Mouse (Mus musculus) CH12.LX (cell line): ENCODE measurements around the gene Heatr5a. TPM values are rescaled to one million over a fixed set of nuclear protein-coding genes. Genes with fewer than 3 reads are reported as not detected.

Source experiments
- DNase-seq: peaks from one replicate; pipeline ENCODE4 v3.0.0-alpha.2; 2013; ENCODE audit errors: extremely low read depth
- H3K27ac ChIP-seq: 2 replicates; pipeline ENCODE4 v1.5.1; 2012; ENCODE audit warnings: low read depth, mild to moderate bottlenecking, control low read depth, moderate library complexity; ENCODE audit not compliant: insufficient read depth
- H3K27me3 ChIP-seq: replicated peaks from 2 replicates; pipeline ENCODE3; 2012; ENCODE audit warnings: inconsistent platforms
- H3K36me3 ChIP-seq, 2 experiments: replicated peaks in 1 of 2; 2 replicates each; pipeline versions ENCODE3 to v1.6.1; 2012; ENCODE audit warnings: inconsistent platforms in 1 of 2, low read length in 1 of 2, mild to moderate bottlenecking in 1 of 2, mixed read lengths in 1 of 2, moderate library complexity in 1 of 2; ENCODE audit not compliant: control insufficient read depth in 1 of 2, insufficient read depth in 1 of 2
- H3K4me1 ChIP-seq, 2 experiments: 2 replicates each; pipeline ENCODE4 v1.6.1; 2012; ENCODE audit warnings: inconsistent platforms in 1 of 2, moderate library complexity in 1 of 2; ENCODE audit not compliant: insufficient read depth in 2 of 2, control insufficient read depth in 1 of 2
- H3K4me2 ChIP-seq: 2 replicates; pipeline ENCODE4 v1.6.1; 2012; ENCODE audit warnings: low read depth, mild to moderate bottlenecking, control low read depth; ENCODE audit not compliant: poor library complexity, insufficient read depth, severe bottlenecking
- H3K4me3 ChIP-seq, 3 experiments: fragments of 150-350 bp in 1 of 3; sonication (generic) in 1 of 3; replicated peaks in 1 of 3; 2 replicates each; pipeline versions ENCODE3 to v1.5.1; 2011 to 2012; ENCODE audit warnings: low read depth in 2 of 3, low read length in 2 of 3, mild to moderate bottlenecking in 2 of 3, moderate library complexity in 2 of 3, control low read depth in 1 of 3, improper control_type of control experiment in 1 of 3, inconsistent platforms in 1 of 3, mixed read lengths in 1 of 3; ENCODE audit not compliant: poor library complexity in 1 of 3
- H3K79me2 ChIP-seq: replicated peaks from 2 replicates; pipeline ENCODE4 v1.6.1; 2012; ENCODE audit warnings: mild to moderate bottlenecking, moderate library complexity; ENCODE audit not compliant: control insufficient read depth, poor library complexity, insufficient read depth, severe bottlenecking; ENCODE audit errors: extremely low read depth
- H3K9ac ChIP-seq: 2 replicates; pipeline ENCODE4 v1.6.1; 2012; ENCODE audit warnings: low read depth, mild to moderate bottlenecking, control low read depth, moderate library complexity; ENCODE audit not compliant: insufficient read depth
- H3K9me3 ChIP-seq: replicated peaks from 2 replicates; pipeline ENCODE3; 2012; ENCODE audit warnings: low read length, inconsistent platforms, mixed read lengths
- CHD1 ChIP-seq: IDR thresholded peaks from 2 replicates; pipeline ENCODE4 v1.6.1; 2012; ENCODE audit warnings: low read depth, low read length, improper control_type of control experiment, inconsistent platforms
- CHD2 ChIP-seq: IDR thresholded peaks from 2 replicates; pipeline ENCODE4 v1.6.1; 2011; ENCODE audit warnings: low read length, improper control_type of control experiment
- CTCF ChIP-seq, 2 experiments: IDR thresholded peaks in 1 of 2; conservative IDR thresholded peaks in 1 of 2; 2 replicates each; pipeline ENCODE4 v1.5.1; 2011 to 2012; ENCODE audit warnings: low read depth in 2 of 2, low read length in 2 of 2, improper control_type of control experiment in 1 of 2, inconsistent platforms in 1 of 2, mild to moderate bottlenecking in 1 of 2, moderate library complexity in 1 of 2
- E2F4 ChIP-seq: IDR thresholded peaks from 2 replicates; pipeline ENCODE4 v1.6.1; 2011; ENCODE audit warnings: low read depth, low read length, improper control_type of control experiment; ENCODE audit not compliant: insufficient replicate concordance
- ETS1 ChIP-seq: conservative IDR thresholded peaks from 2 replicates; pipeline ENCODE4 v1.6.1; 2012; ENCODE audit warnings: low read depth, mild to moderate bottlenecking, inconsistent platforms, low read length, improper control_type of control experiment, moderate library complexity
- GABPA ChIP-seq: IDR thresholded peaks from 2 replicates; pipeline ENCODE4 v1.6.1; 2012; ENCODE audit warnings: low read depth, low read length, improper control_type of control experiment, inconsistent platforms; ENCODE audit not compliant: insufficient replicate concordance
- HCFC1 ChIP-seq: IDR thresholded peaks from 2 replicates; pipeline ENCODE4 v1.6.1; 2012; ENCODE audit warnings: low read depth, mild to moderate bottlenecking, inconsistent platforms, low read length, improper control_type of control experiment
- JUND ChIP-seq: conservative IDR thresholded peaks from 2 replicates; pipeline ENCODE4 v1.6.1; 2011; ENCODE audit warnings: low read depth, low read length, improper control_type of control experiment
- MAFK ChIP-seq: IDR thresholded peaks from 2 replicates; pipeline ENCODE4 v1.6.1; 2011; ENCODE audit warnings: low read length, improper control_type of control experiment; ENCODE audit not compliant: insufficient replicate concordance
- MAZ ChIP-seq: IDR thresholded peaks from 2 replicates; pipeline ENCODE4 v1.6.1; 2012; ENCODE audit warnings: low read depth, mild to moderate bottlenecking, inconsistent platforms, low read length, improper control_type of control experiment, moderate library complexity
- MEF2A ChIP-seq: IDR thresholded peaks from 2 replicates; pipeline ENCODE4 v1.6.1; 2014; ENCODE audit warnings: low read depth, mild to moderate bottlenecking, inconsistent platforms, low read length, improper control_type of control experiment, borderline replicate concordance
- MYC ChIP-seq: IDR thresholded peaks from 2 replicates; pipeline ENCODE4 v1.6.1; 2011; ENCODE audit warnings: low read depth, mild to moderate bottlenecking, improper control_type of control experiment, low read length
- PAX5 ChIP-seq: IDR thresholded peaks from 2 replicates; pipeline ENCODE4 v1.6.1; 2012; ENCODE audit warnings: low read length, inconsistent platforms, mixed read lengths
- SMC3 ChIP-seq: IDR thresholded peaks from 2 replicates; pipeline ENCODE4 v1.6.1; 2011; ENCODE audit warnings: low read depth, low read length, improper control_type of control experiment
- TBP ChIP-seq: conservative IDR thresholded peaks from 2 replicates; pipeline ENCODE4 v1.6.1; 2011; ENCODE audit warnings: low read depth, low read length, improper control_type of control experiment
- UBTF ChIP-seq: IDR thresholded peaks from 2 replicates; pipeline ENCODE4 v1.6.1; 2012; ENCODE audit warnings: low read depth, mild to moderate bottlenecking, inconsistent platforms, low read length, improper control_type of control experiment, moderate library complexity
- USF1 ChIP-seq: IDR thresholded peaks from 2 replicates; pipeline ENCODE4 v1.6.1; 2014; ENCODE audit warnings: low read depth, mild to moderate bottlenecking, inconsistent platforms, low read length, improper control_type of control experiment
- USF2 ChIP-seq: conservative IDR thresholded peaks from 2 replicates; pipeline ENCODE4 v1.6.1; 2011; ENCODE audit warnings: low read depth, low read length, improper control_type of control experiment
- ZMIZ1 ChIP-seq: IDR thresholded peaks from 2 replicates; pipeline ENCODE4 v1.6.1; 2012; ENCODE audit warnings: low read depth, mild to moderate bottlenecking, inconsistent platforms, low read length, improper control_type of control experiment
- dilution Hi-C: fragments of 300-500 bp; cut with MboI; formaldehyde crosslinking; loops from 2 replicates; pipeline ENCODE4 v1.14.3; 2020; ENCODE audit warnings: low sequenced_read_pairs; ENCODE audit not compliant: extremely low pct_unique_long_range_greater_than_20kb, extremely low pct_ligation_motif_present
- in situ Hi-C: fragments of 300-500 bp; cut with MboI; formaldehyde crosslinking; loops from 3 replicates; pipeline ENCODE4 v1.14.3; 2019; ENCODE audit warnings: low sequenced_read_pairs, low pct_ligation_motif_present, low pct_unique_long_range_greater_than_20kb, mixed read lengths
- polyA plus RNA-seq: library from polyadenylated mRNA; unstranded; fragments of >175 nt; gene quantifications from 2 replicates; pipeline ENCODE4 v1.2.1, GENCODE M21; 2012; ENCODE audit warnings: low read depth; ENCODE audit not compliant: insufficient read length
- total RNA-seq, 2 experiments: library from RNA; depleted of rRNA; stranded (reverse); fragments of 300-350 nt in 1 of 2; fragments of >200 nt in 1 of 2; gene quantifications; 2 replicates each; pipeline ENCODE4 v1.2.3; 2012 to 2014

Heatr5a gene
- total and polyA plus RNA-seq, 3 experiments = 5.4 to 7.3 (median 6.4) TPM

DNA sequence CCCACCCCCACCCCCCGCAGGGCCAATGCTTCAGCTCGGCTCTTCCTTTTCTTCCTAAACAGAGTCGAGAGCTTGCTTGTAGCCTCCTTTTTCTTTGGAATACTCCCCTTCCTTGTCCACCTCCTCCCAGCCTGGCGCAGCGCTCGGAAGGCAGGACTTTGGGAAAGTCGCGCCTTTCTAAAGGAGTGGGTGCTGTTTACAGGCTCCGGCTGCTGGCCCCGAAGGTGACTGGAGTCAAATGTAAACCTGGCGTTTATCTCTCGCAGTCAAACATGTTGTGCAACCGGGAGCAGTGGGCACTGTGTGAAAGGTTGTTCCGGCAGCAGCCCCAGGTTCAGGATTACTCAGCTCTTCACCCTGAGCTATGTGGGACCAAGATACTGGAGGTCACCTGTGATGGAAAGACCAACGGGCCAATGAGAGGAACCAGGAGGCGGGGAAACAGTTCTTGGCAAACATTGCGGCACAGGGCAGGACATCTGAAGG lies 126.3 kb downstream of the Heatr5a start (continued):
- TF ChIP-seq MEF2A = peak; percentile 68
- TF ChIP-seq JUND = peak; percentile 65
- peak; percentile 88 for TF ChIP-seq CHD2
- no peak for TF ChIP-seq UBTF
- peak; percentile 58 for TF ChIP-seq HCFC1
- no peak for TF ChIP-seq USF1

DNA sequence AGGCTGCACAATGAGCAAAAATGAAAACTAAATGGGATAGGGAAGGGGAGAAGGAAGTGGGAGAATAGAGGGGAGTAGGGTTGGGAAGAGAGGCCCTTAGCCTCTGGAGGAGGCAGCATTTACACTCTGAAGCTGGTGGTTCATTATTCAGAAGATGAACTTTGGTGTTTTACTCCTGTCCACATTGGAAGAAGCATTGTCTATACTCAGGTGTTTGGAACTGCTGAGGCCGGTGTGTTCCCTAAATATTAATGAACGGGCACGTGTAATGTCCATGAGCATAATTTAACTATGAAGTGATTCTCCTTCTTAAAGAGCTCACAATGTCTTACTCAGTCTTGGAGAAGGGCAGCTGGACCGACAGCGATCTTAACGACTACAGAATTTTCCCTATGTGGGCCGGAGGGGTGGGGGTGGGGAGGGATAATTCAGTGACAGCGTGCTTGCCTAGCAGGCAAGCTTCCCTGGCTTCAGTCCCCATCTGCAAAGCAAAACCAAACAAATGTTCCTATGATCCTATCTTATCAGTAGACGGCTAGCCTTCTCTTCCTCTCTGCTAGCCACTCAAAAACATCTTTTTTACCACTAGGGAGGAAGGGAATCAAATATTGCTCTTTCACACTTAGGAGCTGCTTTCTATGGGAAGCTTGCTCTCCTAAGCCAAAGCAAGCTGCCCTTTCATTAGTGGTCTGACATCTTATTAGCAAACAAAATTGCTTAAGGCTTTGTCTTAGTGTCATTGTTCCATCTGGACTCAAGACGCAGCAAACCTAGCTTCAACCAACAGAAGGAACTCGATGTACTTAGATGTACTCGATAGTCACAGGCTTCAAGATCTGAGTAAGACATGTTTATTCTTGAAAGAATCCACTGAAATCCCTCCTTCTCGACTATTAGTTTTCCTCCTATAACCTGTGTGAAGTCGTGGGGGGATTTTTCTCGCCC lies 127.3 kb downstream of the Heatr5a start:
- Histone ChIP-seq H3K9ac (peak overlapping the region; percentile 71), H3K4me3 (peak overlapping the region; percentile 63 to 73 (median 65)), H3K36me3 (no peaks in the 10 kb centered on the region), H3K4me2 (peak overlapping the region; percentile 48), H3K4me1 (peaks cover 5 to 13% of the 10 kb centered on the region in 2 experiments; a peak in 2 of 4 replicates), H3K27me3 (no peaks in the 10 kb centered on the region), H3K9me3 (no peaks in the 10 kb centered on the region), H3K79me2 (no peaks in the 10 kb centered on the region), H3K27ac (no peak overlapping the region)
- no peak for TF ChIP-seq MEF2A
- TF ChIP-seq PAX5 = no peak
- no peak for TF ChIP-seq ETS1
- TF ChIP-seq E2F4 = no peak
- TF ChIP-seq USF1 = no peak
- TF ChIP-seq TBP = no peak
- no peak for TF ChIP-seq MAFK
- TF ChIP-seq CTCF (conservative IDR thresholded peaks at IDR 0.05 in 1 of 2, IDR thresholded peaks at IDR 0.05 in 1 of 2; ENCODE audit: low read depth in 2 of 2, low read length in 2 of 2) = no peak
- no peak for TF ChIP-seq MYC
- no peak for TF ChIP-seq SMC3
- in situ Hi-C loops = no loop called here
- DNase-seq = no peak
- dilution Hi-C loops = no loop called here

DNA sequence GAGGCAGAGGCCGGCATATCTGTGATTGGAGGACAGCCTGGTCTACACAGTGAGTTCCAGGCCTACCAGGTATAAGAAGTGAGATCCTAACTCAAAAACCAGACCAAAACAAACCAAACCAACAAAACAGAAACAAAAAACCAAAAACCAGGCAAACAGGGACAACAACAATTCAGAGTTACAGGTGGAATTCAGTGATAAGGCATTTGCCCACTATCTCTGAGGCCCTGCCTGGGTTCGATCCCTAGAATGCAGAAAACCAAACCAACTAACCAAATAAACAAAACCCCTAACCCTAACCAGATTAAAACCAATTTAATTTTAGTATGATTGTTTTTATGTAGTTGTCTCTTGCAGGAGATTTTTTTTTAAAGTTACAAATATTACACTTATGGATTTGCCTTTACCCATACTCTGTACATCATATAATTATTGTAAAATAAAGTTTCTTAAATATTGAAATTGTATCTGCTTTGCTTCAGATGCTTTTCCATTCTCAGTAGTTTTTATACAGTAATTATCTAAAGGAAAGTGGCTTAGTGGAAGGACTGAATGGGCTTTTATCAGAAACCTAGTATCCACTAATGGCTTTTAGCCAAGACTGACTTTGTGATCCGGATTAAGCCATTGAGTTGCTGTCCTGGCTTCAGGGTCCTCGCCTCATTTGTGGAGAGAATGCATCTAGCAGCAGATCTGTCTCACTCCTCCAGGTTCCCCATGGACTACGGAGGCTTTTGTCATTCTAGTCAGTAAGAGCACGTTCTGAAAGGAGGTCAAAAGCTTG lies 128.8 kb downstream of the Heatr5a start:
- no peak overlapping the region for H3K4me2 ChIP-seq
- TF ChIP-seq USF1 (no peak), MAZ (no peak), CHD2 (no peak), MYC (no peak), CHD1 (no peak), GABPA (no peak), ZMIZ1 (no peak), USF2 (no peak)
- TF ChIP-seq, all 38 proteins: peak for 0
- DNase-seq = no peak
- in situ Hi-C loops = no loop called here
- Histone ChIP-seq H3K9ac (no peak overlapping the region), H3K27me3 (no peaks in the 10 kb centered on the region), H3K4me1 (peaks cover 5 to 13% of the 10 kb centered on the region in 2 experiments; a peak in 2 of 4 replicates), H3K4me3 (no peak overlapping the region), H3K79me2 (no peaks in the 10 kb centered on the region), H3K36me3 (no peaks in the 10 kb centered on the region), H3K27ac (no peak overlapping the region), H3K9me3 (no peaks in the 10 kb centered on the region)
- dilution Hi-C loops = no loop called here
